Mouse (Mus musculus) layer of hippocampus, postnatal 14 days (tissue): ENCODE measurements at regions not wholly inside any gene's neighbourhood (a gene's known extent, or its start where the extent isn't known, plus 50 kb on each side); places are given as distances from the start of the nearest gene placed in this dataset.

Source experiments
- DNase-seq, 2 experiments: peaks; one replicate each; pipeline ENCODE4 v3.0.0; 2021 to 2022; ENCODE audit warnings: low spot score in 2 of 2, mixed read lengths in 1 of 2

GRCm38 (mm10) chr1:186241112-186241511 lies 124.0 kb upstream of the Lyplal1 start:
- no peak for DNase-seq

- DNase-seq, result no peak
Measured at GRCm38 (mm10) chr1:186237556-186237955, 120.4 kb upstream of the Lyplal1 start.

- no peak for DNase-seq
Measured at GRCm38 (mm10) chr1:186236267-186237020, 119.3 kb upstream of the Lyplal1 start.

- no peak for DNase-seq
Measured at GRCm38 (mm10) chr1:186234536-186234935, 117.4 kb upstream of the Lyplal1 start.

- no peak for DNase-seq
Measured at GRCm38 (mm10) chr1:186230476-186230875, 113.4 kb upstream of the Lyplal1 start.

GRCm38 (mm10) chr1:186229856-186230255 lies 112.7 kb upstream of the Lyplal1 start:
- DNase-seq, result no peak

GRCm38 (mm10) chr1:186228396-186228795 lies 111.3 kb upstream of the Lyplal1 start:
- no peak for DNase-seq

GRCm38 (mm10) chr1:186224231-186224630 lies 107.1 kb upstream of the Lyplal1 start:
- no peak for DNase-seq

GRCm38 (mm10) chr1:186223417-186223816 lies 106.3 kb upstream of the Lyplal1 start:
- no peak for DNase-seq

GRCm38 (mm10) chr1:186218995-186219394 lies 101.9 kb upstream of the Lyplal1 start:
- DNase-seq, result no peak

GRCm38 (mm10) chr1:186217198-186217597 lies 100.1 kb upstream of the Lyplal1 start:
- no peak for DNase-seq

- DNase-seq, result no peak
Measured at GRCm38 (mm10) chr1:186204151-186204550, 87.0 kb upstream of the Lyplal1 start.

GRCm38 (mm10) chr1:186202536-186202935 lies 85.4 kb upstream of the Lyplal1 start:
- DNase-seq, result no peak

- DNase-seq, result no peak
Measured at GRCm38 (mm10) chr1:186198391-186198790, 81.3 kb upstream of the Lyplal1 start.

GRCm38 (mm10) chr1:186197057-186197456 lies 79.9 kb upstream of the Lyplal1 start:
- DNase-seq, result peak in 1 of 2 experiments; percentile 14

GRCm38 (mm10) chr1:186189390-186189789 lies 72.3 kb upstream of the Lyplal1 start:
- DNase-seq, result no peak

- no peak for DNase-seq
Measured at GRCm38 (mm10) chr1:186187372-186187771, 70.3 kb upstream of the Lyplal1 start.

- peak in 1 of 2 experiments; percentile 8 for DNase-seq
Measured at GRCm38 (mm10) chr1:186183204-186183651, 66.1 kb upstream of the Lyplal1 start.

- DNase-seq, result peak; percentile 66 to 72
Measured at GRCm38 (mm10) chr1:186182498-186183203, 65.5 kb upstream of the Lyplal1 start.

- DNase-seq, result no peak
Measured at GRCm38 (mm10) chr1:186177019-186177418, 59.9 kb upstream of the Lyplal1 start.

GRCm38 (mm10) chr1:186173472-186174014 lies 56.4 kb upstream of the Lyplal1 start:
- no peak for DNase-seq

GRCm38 (mm10) chr1:186171691-186172090 lies 54.6 kb upstream of the Lyplal1 start:
- peak; percentile 12 to 52 for DNase-seq
